19 mouse cellular contexts compared by ENCODE assay signal in the genomic region with DNA sequence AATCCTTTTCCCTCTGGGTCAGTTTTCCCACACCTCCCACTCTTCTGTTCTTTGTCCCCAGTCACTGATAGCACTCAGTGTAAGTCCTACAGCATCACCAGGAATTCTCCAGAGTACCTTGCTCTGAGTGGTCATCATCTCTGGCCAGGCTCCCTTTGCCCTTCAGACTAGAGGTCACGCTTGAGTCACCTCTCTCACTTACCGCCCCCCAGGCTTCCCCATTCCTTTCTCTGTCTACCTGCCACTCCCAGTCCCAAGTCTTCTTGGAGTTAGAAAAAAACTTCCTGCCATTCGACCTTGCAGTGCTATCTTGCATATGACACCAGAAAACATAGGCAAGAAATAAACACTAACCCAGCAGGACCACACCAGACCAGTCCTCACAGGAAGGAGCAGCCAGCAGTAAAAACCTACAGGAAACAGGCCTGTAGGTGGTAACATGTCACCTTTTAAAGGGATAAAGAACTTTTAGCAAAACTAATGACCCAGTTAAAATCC. TPM values are rescaled to one million over a fixed set of nuclear protein-coding genes. Genes with fewer than 3 reads are reported as not detected.
"Had no signal": no experiment of that assay in that cellular context is flagged by ENCODE, and none has a peak within 500 bp of the region (broad histone marks: within the 10 kb centered on the region; RNA-seq: fewer than 3 reads in every experiment).

No protein-coding gene starts in this region.

- DNase-seq: kidney, adult 11 months; kidney, adult 9 months; kidney, postnatal 10 days; kidney, postnatal 4 days; layer of hippocampus, postnatal 36 days; liver, embryonic 13.5 days; lung, adult 2 months; lung, postnatal 14 days; lung, postnatal 4 days; midbrain, embryonic 14.5 days; thymus, adult 2 months; thymus, postnatal 14 days; thymus, postnatal 4 days had no signal

- H3K27me3 ChIP-seq: liver, embryonic 13.5 days had no signal

- H3K9me3 ChIP-seq: liver, embryonic 13.5 days had no signal

- H3K4me2 ChIP-seq: liver, embryonic 13.5 days; midbrain, embryonic 11.5 days had no signal

- H3K4me3 ChIP-seq: left cerebral cortex, adult 2 months; liver, embryonic 13.5 days had no signal

- H3K9ac ChIP-seq: liver, embryonic 13.5 days had no signal

- H3K27ac ChIP-seq: left cerebral cortex, adult 2 months; liver, embryonic 13.5 days had no signal

RNA-seq across cellular contexts. Expression of a gene that starts 32.8 kb away (rescaled TPM):
- total RNA-seq: layer of hippocampus, adult 18-20 months; layer of hippocampus, postnatal 36 days; megakaryocyte progenitor cell, adult 5-6 weeks had no signal
- polyA plus RNA-seq: liver, adult 2 months; liver, embryonic 16.5 days had no signal
